Mouse (Mus musculus) liver, adult 2 months (tissue): ENCODE data around the gene Arhgdib.

Source experiments
- CTCF ChIP-seq: fragments of 200-500 bp; IDR thresholded peaks from 2 replicates; pipeline ENCODE4 v1.5.1; 2011; ENCODE audit warnings: low read depth, low read length, control low read depth
- POLR2A ChIP-seq: fragments of 200-500 bp; IDR thresholded peaks from 2 replicates; pipeline ENCODE4 v1.6.1; 2011; ENCODE audit warnings: low read length, control low read depth; ENCODE audit not compliant: insufficient read depth; ENCODE audit errors: extremely low read depth

GRCm38 (mm10) chr6:136934068-136934467, 7.6 kb downstream of the Arhgdib start:
- no peak for TF ChIP-seq POLR2A
- no peak for TF ChIP-seq CTCF
